Mouse (Mus musculus): ENCODE data around the gene Stmnd1. TPM values are rescaled to one million over a fixed set of nuclear protein-coding genes. Genes with fewer than 3 reads are reported as not detected.
"Not testable (repeated sequence)": the region's sequence is repeated elsewhere in the genome, so short reads cannot be mapped to it uniquely, and the experiment has no call there.

Stmnd1 gene
- polyA plus RNA-seq, 1 experiment from 2014 or later = 0.19 TPM

DNA sequence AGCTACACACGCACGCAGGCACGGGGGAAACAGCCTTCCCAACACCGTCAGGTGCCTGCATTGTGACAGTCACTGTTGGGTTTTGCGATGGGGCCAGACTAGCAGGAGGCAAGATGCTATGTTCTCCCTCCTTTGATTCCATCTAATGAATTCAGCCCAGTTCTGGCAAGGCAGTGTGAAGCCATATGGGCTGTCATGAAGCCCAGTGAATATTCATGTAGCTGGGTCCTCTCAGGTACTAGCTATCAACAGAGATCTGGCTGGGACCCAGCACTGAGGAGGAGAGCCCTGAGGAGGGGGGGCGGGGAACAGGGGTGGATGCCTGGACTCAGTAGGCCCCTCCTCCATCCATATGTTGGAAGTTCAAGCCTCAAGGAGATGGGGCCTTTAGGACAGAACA is 61.5 kb downstream of the Stmnd1 start:
- 80% methylated on average over 6 of the region's 6 CpGs for WGBS
- ATAC-seq (ENCODE audit: low FRiP score, low TSS enrichment) = no peak
- Histone ChIP-seq H3K4me1 (ENCODE audit: insufficient read depth, low read length) (0 out of 2 replicates have a peak, but pooled peaks cover 4% of the 10 kb centered on the region), H3K27ac (ENCODE audit: low read length) (no peak overlapping the region), H3K27me3 (ENCODE audit: insufficient read depth, low read length) (no peaks in the 10 kb centered on the region), H3K36me3 (ENCODE audit: insufficient read depth, low read length) (no peaks in the 10 kb centered on the region), H3K9me3 (ENCODE audit: low read length) (peaks cover 4% of the 10 kb centered on the region), H3K9ac (replicated peaks; ENCODE audit: low read length) (no peak overlapping the region), H3K4me3 (ENCODE audit: low read length) (no peak overlapping the region), H3K4me2 (replicated peaks; ENCODE audit: low read depth, low read length) (no peak overlapping the region)

DNA sequence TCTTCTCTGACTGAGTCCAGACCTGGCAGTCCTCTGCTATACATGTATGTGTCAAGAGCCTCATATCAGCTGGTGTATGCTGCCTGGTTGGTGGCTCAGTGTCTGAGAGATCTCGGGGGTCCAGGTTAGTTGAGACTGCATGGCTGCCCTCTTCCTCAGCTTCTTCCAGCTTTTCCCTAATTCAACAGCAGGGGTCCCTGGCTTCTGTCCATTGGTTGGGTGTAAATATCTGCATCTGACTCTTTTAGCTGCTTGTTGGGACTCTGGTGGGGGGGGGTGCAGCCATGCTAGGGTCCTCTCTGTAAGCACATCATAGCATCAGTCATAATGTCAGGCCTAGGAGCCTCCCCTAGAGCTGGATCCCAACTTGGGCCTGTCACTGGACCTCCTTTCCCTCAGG is 62.8 kb downstream of the Stmnd1 start:
- 71% methylated on average over 1 of the region's 1 CpGs for WGBS

DNA sequence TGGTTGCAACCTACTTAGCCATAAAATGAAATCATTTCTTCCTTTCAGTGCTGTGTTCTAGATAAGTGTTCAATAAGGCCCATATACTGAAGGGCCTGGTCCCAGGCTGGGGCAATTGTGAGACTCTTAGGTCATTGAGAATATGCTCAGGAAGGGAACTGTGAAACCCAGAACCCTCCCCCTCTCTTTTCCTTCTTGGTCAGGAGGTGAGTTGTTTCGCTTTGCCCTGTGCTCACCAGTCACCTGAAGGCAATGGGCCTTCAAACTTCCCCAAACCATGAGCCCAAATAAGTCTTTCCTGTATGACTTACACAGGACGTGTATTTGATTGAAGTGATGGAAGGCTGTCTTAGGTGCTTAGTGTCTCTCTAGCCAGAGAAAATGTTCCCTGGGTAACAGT is 64.3 kb downstream of the Stmnd1 start:
- no peak overlapping the region for H3K9ac ChIP-seq (replicated peaks; ENCODE audit: low read length)
- no peak overlapping the region for H3K4me3 ChIP-seq (ENCODE audit: low read length)
- H3K9me3 ChIP-seq (ENCODE audit: low read length) = no peaks in the 10 kb centered on the region; the same call in 1 of the 2 replicates
- no peak overlapping the region for H3K4me2 ChIP-seq (replicated peaks; ENCODE audit: low read depth, low read length)
- H3K4me1 ChIP-seq (ENCODE audit: insufficient read depth, low read length) = 0 out of 2 replicates have a peak, but pooled peaks cover 4% of the 10 kb centered on the region
- 79% methylated on average over 2 of the region's 2 CpGs for WGBS
- ATAC-seq (ENCODE audit: low FRiP score, low TSS enrichment) = no peak
- no peaks in the 10 kb centered on the region for H3K36me3 ChIP-seq (ENCODE audit: insufficient read depth, low read length)
- H3K27me3 ChIP-seq (ENCODE audit: insufficient read depth, low read length) = no peaks in the 10 kb centered on the region
- no peak overlapping the region for H3K27ac ChIP-seq (ENCODE audit: low read length)

More for the DNA sequence above, 62.8 kb downstream of the Stmnd1 start:
- H3K4me3 ChIP-seq (ENCODE audit: low read length); H3K36me3 ChIP-seq (ENCODE audit: insufficient read depth, low read length); H3K4me1 ChIP-seq (ENCODE audit: insufficient read depth, low read length); ATAC-seq (ENCODE audit: low FRiP score, low TSS enrichment); H3K9ac ChIP-seq (replicated peaks; ENCODE audit: low read length); H3K27me3 ChIP-seq (ENCODE audit: insufficient read depth, low read length); H3K4me2 ChIP-seq (replicated peaks; ENCODE audit: low read depth, low read length); H3K27ac ChIP-seq (ENCODE audit: low read length); H3K9me3 ChIP-seq (ENCODE audit: low read length): not testable (repeated sequence)

DNA sequence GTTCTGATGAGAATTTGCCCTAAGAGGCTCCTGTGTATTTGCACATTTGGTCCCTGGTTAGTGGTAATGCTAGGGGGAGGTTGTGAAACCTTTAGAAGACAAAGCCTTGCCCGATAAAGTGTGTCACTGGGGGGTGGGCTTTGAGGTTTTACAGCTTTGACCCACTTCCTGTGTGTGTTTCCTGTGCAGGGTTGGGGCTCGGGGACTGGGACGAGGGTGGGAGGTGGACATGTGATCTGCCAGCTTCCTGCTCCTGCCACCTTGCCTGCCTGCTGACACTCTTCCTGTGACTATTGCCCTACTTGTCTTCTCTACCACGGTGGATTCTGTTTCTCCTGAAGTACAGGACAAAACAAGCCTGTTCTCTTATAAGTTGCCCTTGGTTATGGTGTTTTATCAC is 66.4 kb downstream of the Stmnd1 start:
- 0 out of 2 replicates have a peak, but pooled peaks cover 4% of the 10 kb centered on the region for H3K4me1 ChIP-seq (ENCODE audit: insufficient read depth, low read length)
- 20% methylated on average over 4 of the region's 4 CpGs for whole genome bisulfite sequencing
- no peak overlapping the region for H3K4me3 ChIP-seq (ENCODE audit: low read length)
- no peaks in the 10 kb centered on the region for H3K27me3 ChIP-seq (ENCODE audit: insufficient read depth, low read length)
- no peaks in the 10 kb centered on the region for H3K36me3 ChIP-seq (ENCODE audit: insufficient read depth, low read length)
- H3K9ac ChIP-seq (replicated peaks; ENCODE audit: low read length) = no peak overlapping the region
- no peak overlapping the region for H3K4me2 ChIP-seq (replicated peaks; ENCODE audit: low read depth, low read length)
- no peaks in the 10 kb centered on the region for H3K9me3 ChIP-seq (ENCODE audit: low read length)
- no peak overlapping the region for H3K27ac ChIP-seq (ENCODE audit: low read length)
- no peak for ATAC-seq (ENCODE audit: low FRiP score, low TSS enrichment)

DNA sequence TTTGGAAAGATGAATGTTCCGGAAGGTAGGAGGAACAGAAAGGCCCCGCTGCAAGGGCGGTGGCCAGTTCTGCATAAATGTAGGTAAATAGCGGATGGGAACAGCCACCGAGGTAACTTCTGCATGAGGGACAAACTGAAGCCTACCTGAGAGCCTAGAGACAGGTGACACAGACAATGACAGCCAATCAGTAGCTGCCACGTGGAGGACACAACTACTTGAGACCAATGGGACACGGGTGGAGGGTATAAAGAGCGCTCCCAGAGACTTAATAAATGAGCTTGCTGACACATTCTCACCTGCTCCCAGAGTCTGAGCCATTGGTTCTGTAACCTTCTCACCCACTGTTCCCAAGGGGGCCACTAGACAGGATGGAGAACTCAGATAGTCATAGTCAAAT is 67.1 kb downstream of the Stmnd1 start:
- H3K36me3 ChIP-seq (ENCODE audit: insufficient read depth, low read length) = no peaks in the 10 kb centered on the region

DNA sequence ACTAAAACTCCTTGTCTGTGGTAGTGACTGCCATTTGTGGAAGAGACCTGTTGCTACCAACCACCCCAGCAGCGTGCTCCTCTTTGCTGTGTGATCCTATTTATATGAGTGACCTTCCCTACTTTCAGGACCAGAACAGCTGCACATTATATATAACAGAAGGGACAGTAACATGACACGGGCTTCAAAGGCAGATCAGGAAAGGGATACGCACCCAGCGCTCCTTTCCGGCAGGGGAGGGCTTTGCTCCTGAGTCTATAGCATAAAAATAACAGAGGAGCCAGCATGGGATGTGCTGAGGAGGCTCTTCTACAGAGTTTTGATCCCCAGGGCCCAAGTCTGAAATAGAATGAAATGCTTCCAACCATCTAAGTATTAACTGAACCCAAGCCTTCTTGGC is 67.9 kb downstream of the Stmnd1 start:
- no peak overlapping the region for H3K4me2 ChIP-seq (replicated peaks; ENCODE audit: low read depth, low read length)
- no peaks in the 10 kb centered on the region for H3K9me3 ChIP-seq (ENCODE audit: low read length)
- 0 out of 2 replicates have a peak, but pooled peaks cover 4% of the 10 kb centered on the region for H3K4me1 ChIP-seq (ENCODE audit: insufficient read depth, low read length)
- 39% methylated on average over 5 of the region's 5 CpGs for WGBS
- H3K27me3 ChIP-seq (ENCODE audit: insufficient read depth, low read length) = no peaks in the 10 kb centered on the region
- no peak for ATAC-seq (ENCODE audit: low FRiP score, low TSS enrichment)
- H3K27ac ChIP-seq (ENCODE audit: low read length) = no peak overlapping the region
- no peak overlapping the region for H3K4me3 ChIP-seq (ENCODE audit: low read length)
- H3K9ac ChIP-seq (replicated peaks; ENCODE audit: low read length) = no peak overlapping the region
- H3K36me3 ChIP-seq (ENCODE audit: insufficient read depth, low read length) = no peaks in the 10 kb centered on the region

More for the DNA sequence above, 67.1 kb downstream of the Stmnd1 start:
- Histone ChIP-seq H3K27me3 (ENCODE audit: insufficient read depth, low read length) (no peaks in the 10 kb centered on the region), H3K4me1 (ENCODE audit: insufficient read depth, low read length) (0 out of 2 replicates have a peak, but pooled peaks cover 4% of the 10 kb centered on the region), H3K27ac (ENCODE audit: low read length) (no peak overlapping the region), H3K4me2 (replicated peaks; ENCODE audit: low read depth, low read length) (no peak overlapping the region), H3K9ac (replicated peaks; ENCODE audit: low read length) (no peak overlapping the region), H3K4me3 (ENCODE audit: low read length) (no peak overlapping the region), H3K9me3 (ENCODE audit: low read length) (no peaks in the 10 kb centered on the region)
- ATAC-seq (ENCODE audit: low FRiP score, low TSS enrichment) = no peak
- 95% methylated on average over 8 of the region's 8 CpGs for WGBS

DNA sequence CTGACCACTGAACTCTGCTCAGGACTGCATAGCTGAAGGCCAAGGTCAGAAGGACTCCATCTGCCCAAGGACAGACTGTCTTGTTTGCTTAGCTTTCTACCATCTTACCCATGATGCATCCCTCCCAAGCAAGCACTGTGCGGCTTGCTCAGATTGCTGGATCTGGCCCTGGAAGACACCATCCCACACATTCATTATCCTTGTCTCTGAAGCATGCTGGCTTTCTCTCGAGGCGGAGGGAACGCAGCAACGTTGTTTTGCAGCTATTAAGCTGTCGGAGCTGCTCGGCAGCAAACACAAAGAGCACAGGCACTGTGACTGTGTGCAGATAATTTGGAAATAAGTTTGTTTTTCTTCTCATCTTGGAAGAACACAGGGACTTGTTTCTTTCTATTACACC is 69.7 kb downstream of the Stmnd1 start:
- H3K27me3 ChIP-seq (ENCODE audit: insufficient read depth, low read length) = no peaks in the 10 kb centered on the region
- H3K4me2 ChIP-seq (replicated peaks; ENCODE audit: low read depth, low read length) = no peak overlapping the region
- no peak overlapping the region for H3K27ac ChIP-seq (ENCODE audit: low read length)
- H3K36me3 ChIP-seq (ENCODE audit: insufficient read depth, low read length) = no peaks in the 10 kb centered on the region
- no peak overlapping the region for H3K9ac ChIP-seq (replicated peaks; ENCODE audit: low read length)
- H3K9me3 ChIP-seq (ENCODE audit: low read length) = no peaks in the 10 kb centered on the region
- WGBS = 45% methylated on average over 7 of the region's 7 CpGs
- 0 out of 2 replicates have a peak, but pooled peaks cover 4% of the 10 kb centered on the region for H3K4me1 ChIP-seq (ENCODE audit: insufficient read depth, low read length)
- H3K4me3 ChIP-seq (ENCODE audit: low read length) = no peak overlapping the region
- no peak for ATAC-seq (ENCODE audit: low FRiP score, low TSS enrichment)

DNA sequence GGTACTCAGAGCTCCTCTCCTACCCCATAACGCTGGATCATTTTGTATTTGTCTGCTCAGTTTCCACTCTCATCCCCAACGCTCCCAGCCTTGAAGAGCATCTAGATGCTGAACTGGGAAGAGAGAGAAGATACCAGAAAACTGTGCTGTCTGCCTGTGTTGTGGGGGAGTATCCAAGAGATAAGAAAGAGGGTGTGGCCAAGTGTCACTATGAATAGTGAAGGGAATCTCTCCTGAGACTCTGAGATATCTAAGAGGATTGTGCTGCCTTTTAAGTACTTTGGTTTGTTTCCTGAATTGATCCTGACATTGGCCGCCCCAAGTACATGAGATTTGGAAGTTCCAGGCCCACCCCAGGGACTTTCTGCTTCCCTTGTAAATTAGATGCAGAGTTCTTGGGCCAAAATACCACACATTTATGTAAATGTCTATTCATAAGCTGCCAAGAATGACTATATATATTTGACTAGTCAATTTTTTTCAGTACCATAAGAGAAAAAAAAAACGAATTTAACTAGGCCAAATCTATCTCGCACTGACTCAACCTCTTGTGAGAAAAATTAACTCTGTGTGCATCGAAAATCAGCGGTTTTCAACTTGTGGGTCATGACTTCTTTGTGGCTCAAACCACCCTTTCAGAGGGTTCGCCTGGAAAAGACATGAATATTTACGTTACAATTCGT is 73.5 kb downstream of the Stmnd1 start:
- Histone ChIP-seq H3K27me3 (ENCODE audit: insufficient read depth, low read length) (no peaks in the 10 kb centered on the region), H3K36me3 (ENCODE audit: insufficient read depth, low read length) (no peaks in the 10 kb centered on the region), H3K4me3 (ENCODE audit: low read length) (no peak overlapping the region), H3K9ac (replicated peaks; ENCODE audit: low read length) (no peak overlapping the region), H3K9me3 (ENCODE audit: low read length) (no peaks in the 10 kb centered on the region), H3K4me1 (ENCODE audit: insufficient read depth, low read length) (no peaks in the 10 kb centered on the region), H3K27ac (ENCODE audit: low read length) (no peak overlapping the region), H3K4me2 (replicated peaks; ENCODE audit: low read depth, low read length) (no peak overlapping the region)
- 83% methylated on average over 10 of the region's 10 CpGs for WGBS
- ATAC-seq (ENCODE audit: low FRiP score, low TSS enrichment) = no peak

DNA sequence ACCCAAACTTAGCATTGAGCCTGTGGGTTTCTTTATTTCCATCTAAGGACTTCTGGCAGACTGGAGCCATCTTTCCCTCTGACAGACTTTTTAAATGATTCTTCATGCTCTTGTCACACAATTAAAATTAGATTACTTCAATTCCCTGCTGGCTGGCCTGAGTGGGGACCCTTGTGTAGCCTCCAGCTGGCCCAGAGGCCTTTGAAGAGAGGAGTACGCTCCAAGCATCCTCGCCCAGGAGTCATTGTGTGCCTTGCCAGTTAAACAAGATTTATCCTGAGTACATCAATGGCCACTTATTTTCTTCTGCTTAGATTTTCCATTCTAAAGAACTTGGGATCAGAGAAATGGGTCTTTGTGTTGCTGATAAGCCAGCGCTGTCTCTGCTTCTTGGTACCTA is 76.1 kb downstream of the Stmnd1 start:
- H3K36me3 ChIP-seq (ENCODE audit: insufficient read depth, low read length) = no peaks in the 10 kb centered on the region
- H3K27ac ChIP-seq (ENCODE audit: low read length) = no peak overlapping the region
- no peaks in the 10 kb centered on the region for H3K27me3 ChIP-seq (ENCODE audit: insufficient read depth, low read length)
- H3K4me2 ChIP-seq (replicated peaks; ENCODE audit: low read depth, low read length) = no peak overlapping the region
- 83% methylated on average over 3 of the region's 3 CpGs for WGBS
- H3K9ac ChIP-seq (replicated peaks; ENCODE audit: low read length) = no peak overlapping the region
- no peaks in the 10 kb centered on the region for H3K4me1 ChIP-seq (ENCODE audit: insufficient read depth, low read length)
- H3K4me3 ChIP-seq (ENCODE audit: low read length) = no peak overlapping the region
- no peak for ATAC-seq (ENCODE audit: low FRiP score, low TSS enrichment)
- no peaks in the 10 kb centered on the region for H3K9me3 ChIP-seq (ENCODE audit: low read length)

Measured in kidney, embryonic 16.5 days (tissue).